Mouse (Mus musculus): ENCODE measurements around the gene Slc26a3. TPM values are rescaled to one million over a fixed set of nuclear protein-coding genes. Genes with fewer than 3 reads are reported as not detected.
A peak's percentile ranks its signal among the peaks of the same experiment; 100 is the strongest.

The Slc26a3 gene
- total RNA-seq, 4 experiments from 2014 or later = 0.25 to 0.41 (median 0.27) TPM

GRCm38 (mm10) chr12:31512634-31513411, 122.2 kb downstream of the Slc26a3 start:
- no peak for DNase-seq (ENCODE audit: low spot score in 2 of 2)

- DNase-seq (ENCODE audit: low spot score in 2 of 2) = no peak
Measured at GRCm38 (mm10) chr12:31513724-31514503, 123.2 kb downstream of the Slc26a3 start.

GRCm38 (mm10) chr12:31520119-31520518, 129.4 kb downstream of the Slc26a3 start:
- peak in 1 of 2 experiments; percentile 38 for DNase-seq (ENCODE audit: low spot score in 2 of 2)

GRCm38 (mm10) chr12:31521371-31521770, 130.7 kb downstream of the Slc26a3 start:
- DNase-seq (ENCODE audit: low spot score in 2 of 2) = no peak

Other genes starting within 250 kb of the Slc26a3 start
- not detected for gene Gm6993, start 150.1 kb upstream of the Slc26a3 start, total RNA-seq (2022)
- gene Lamb1, start 125.6 kb upstream of the Slc26a3 start, total RNA-seq (2022) = 10 to 100 TPM; 32.9 to 38.1 (median 35.4) TPM
- gene Dld, start 39.4 kb upstream of the Slc26a3 start, total RNA-seq (2022) = 100 to 1,000 TPM in 3 of 4 experiments, 10 to 100 TPM in 1; 95.7 to 114 (median 110) TPM
- 10 to 100 TPM; 22.4 to 26.9 (median 25.1) TPM for gene Cbll1, start 108.7 kb downstream of the Slc26a3 start, total RNA-seq (2022)
- 10 to 100 TPM in 3 of 4 experiments, 1 to 10 TPM in 1; 9.8 to 13.1 (median 10.8) TPM for gene Slc26a4, start 169.1 kb downstream of the Slc26a3 start, total RNA-seq (2022)
- 10 to 100 TPM; 35.8 to 49.2 (median 41.2) TPM for gene Bcap29, start 243.8 kb downstream of the Slc26a3 start, total RNA-seq (2022)